Mouse (Mus musculus) CH12.LX (cell line): ENCODE measurements around the gene Morn5.

Experiments used
- BHLHE40 ChIP-seq: IDR thresholded peaks from 2 replicates; pipeline ENCODE4 v1.6.1; 2011; ENCODE audit warnings: mild to moderate bottlenecking, low read depth, low read length, improper control_type of control experiment
- CHD1 ChIP-seq: IDR thresholded peaks from 2 replicates; pipeline ENCODE4 v1.6.1; 2012; ENCODE audit warnings: low read depth, low read length, improper control_type of control experiment, inconsistent platforms
- ETS1 ChIP-seq: conservative IDR thresholded peaks from 2 replicates; pipeline ENCODE4 v1.6.1; 2012; ENCODE audit warnings: low read depth, mild to moderate bottlenecking, inconsistent platforms, low read length, improper control_type of control experiment, moderate library complexity
- MAX ChIP-seq: IDR thresholded peaks from 2 replicates; pipeline ENCODE4 v1.6.1; 2011; ENCODE audit warnings: low read length, improper control_type of control experiment
- POLR2A ChIP-seq: IDR thresholded peaks from 2 replicates; pipeline ENCODE4 v1.6.1; 2011; ENCODE audit warnings: low read depth, mild to moderate bottlenecking, improper control_type of control experiment, low read length
- RCOR1 ChIP-seq: conservative IDR thresholded peaks from 2 replicates; pipeline ENCODE4 v1.6.1; 2012; ENCODE audit warnings: low read depth, mild to moderate bottlenecking, inconsistent platforms, low read length, improper control_type of control experiment
- ZKSCAN1 ChIP-seq: IDR thresholded peaks from 2 replicates; pipeline ENCODE4 v1.6.1; 2012; ENCODE audit warnings: low read depth, inconsistent platforms, low read length, improper control_type of control experiment, borderline replicate concordance

DNA sequence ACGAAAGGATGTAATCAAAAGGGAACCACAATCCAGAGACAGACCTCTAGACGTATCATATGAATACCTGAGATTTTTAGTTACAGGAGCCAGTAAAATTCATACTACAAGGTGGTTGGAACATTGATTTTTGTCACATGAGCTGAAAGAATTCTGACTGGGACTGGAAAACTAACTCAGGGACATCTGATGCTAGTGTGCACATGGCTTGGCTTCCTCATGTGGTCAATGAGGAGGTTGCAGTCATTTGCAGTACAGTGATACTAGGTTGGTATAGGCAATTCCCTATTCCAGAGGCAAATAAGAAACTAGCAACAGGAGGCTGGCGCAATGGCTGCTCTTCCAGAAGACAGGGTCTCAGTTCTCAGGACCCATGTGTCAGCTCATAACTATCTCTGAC is 63.4 kb downstream of the Morn5 start:
- no peak for TF ChIP-seq BHLHE40
- TF ChIP-seq RCOR1: no peak
- TF ChIP-seq ETS1: no peak
- TF ChIP-seq POLR2A: no peak
- TF ChIP-seq ZKSCAN1: no peak
- TF ChIP-seq CHD1: no peak
- no peak for TF ChIP-seq MAX
